Mouse (Mus musculus): ENCODE results near the gene Hist2h3c2. TPM values are rescaled to one million over a fixed set of nuclear protein-coding genes. Genes with fewer than 3 reads are reported as not detected.
A peak's percentile ranks its signal among the peaks of the same experiment; 100 is the strongest.

Hist2h3c2 gene
- polyA plus RNA-seq, 1 experiment from 2014 or later = 9.1 TPM

- Histone ChIP-seq H3K4me3 (ENCODE audit: low read depth, low read length) (peak within 1 kb of the TSS; percentile 55), H3K4me1 (ENCODE audit: control insufficient read depth, insufficient read depth, low read length) (peaks cover 18% of the 10 kb centered on the region), H3K4me2 (ENCODE audit: low read length) (peak within 1 kb of the TSS; percentile 84), H3K9me3 (replicated peaks; ENCODE audit: control insufficient read depth, low read length) (no peaks in the 10 kb centered on the region), H3K9ac (ENCODE audit: low read length) (peak within 1 kb of the TSS; percentile 86), H3K27ac (ENCODE audit: low read depth, low read length) (peak within 1 kb of the TSS; percentile 98), H3K27me3 (replicated peaks; ENCODE audit: control insufficient read depth, insufficient read depth, low read length) (no peaks in the 10 kb centered on the region), H3K36me3 (ENCODE audit: control insufficient read depth, insufficient read depth, low read length) (no peaks in the 10 kb centered on the region)
- peak; percentile 93 for ATAC-seq
- 0% methylated on average over 40 of the region's 40 CpGs for WGBS
- peak; percentile 98 for DNase-seq (ENCODE audit: low spot score)
Measured at GRCm38 (mm10) chr3:96262979-96263550, 24.1 kb upstream of the Hist2h3c2 start, which contains the start of gene Hist2h4. Gene Hist2h4, minus strand, starts transcription at chr3:96263311.

GRCm38 (mm10) chr3:96262216-96262875 lies 23.4 kb upstream of the Hist2h3c2 start:
- Histone ChIP-seq H3K36me3 (ENCODE audit: control insufficient read depth, insufficient read depth, low read length) (no peaks in the 10 kb centered on the region), H3K27me3 (replicated peaks; ENCODE audit: control insufficient read depth, insufficient read depth, low read length) (no peaks in the 10 kb centered on the region), H3K4me3 (ENCODE audit: low read depth, low read length) (peak overlapping the region; percentile 55), H3K4me1 (ENCODE audit: control insufficient read depth, insufficient read depth, low read length) (peaks cover 18% of the 10 kb centered on the region), H3K9ac (ENCODE audit: low read length) (peak overlapping the region; percentile 86), H3K27ac (ENCODE audit: low read depth, low read length) (peak overlapping the region; percentile 98), H3K4me2 (ENCODE audit: low read length) (peak overlapping the region; percentile 84), H3K9me3 (replicated peaks; ENCODE audit: control insufficient read depth, low read length) (no peaks in the 10 kb centered on the region)
- under 1% methylated on average over 19 of the region's 19 CpGs for WGBS
- DNase-seq (ENCODE audit: low spot score) (peak; percentile 88), ATAC-seq (peak; percentile 62)

DNA sequence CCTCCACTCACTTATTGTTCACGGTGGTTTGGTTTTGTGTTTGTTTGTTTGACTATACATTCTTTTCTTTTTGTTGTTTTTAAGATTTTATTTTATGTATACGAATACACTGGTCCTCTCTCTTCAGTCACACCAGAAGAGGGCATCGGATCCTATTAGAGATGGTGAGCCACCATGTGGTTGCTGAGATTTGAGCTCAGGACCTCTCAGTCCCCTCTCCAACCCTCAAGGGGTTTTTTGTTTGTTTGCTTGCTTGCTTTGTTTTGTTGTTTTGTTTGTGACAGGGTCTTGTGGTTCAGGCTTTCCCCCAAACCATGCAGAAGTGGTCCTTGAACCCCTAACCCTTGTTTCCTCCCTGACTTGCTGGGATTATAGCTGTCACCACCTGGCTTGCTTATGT lies 22.7 kb upstream of the Hist2h3c2 start:
- Histone ChIP-seq H3K9me3 (replicated peaks; ENCODE audit: control insufficient read depth, low read length) (no peaks in the 10 kb centered on the region), H3K9ac (ENCODE audit: low read length) (peak overlapping the region; percentile 86), H3K27me3 (replicated peaks; ENCODE audit: control insufficient read depth, insufficient read depth, low read length) (no peaks in the 10 kb centered on the region), H3K4me1 (ENCODE audit: control insufficient read depth, insufficient read depth, low read length) (peaks cover 18% of the 10 kb centered on the region), H3K4me3 (ENCODE audit: low read depth, low read length) (peak overlapping the region; percentile 55; the same call in 1 of the 2 replicates), H3K36me3 (ENCODE audit: control insufficient read depth, insufficient read depth, low read length) (no peaks in the 10 kb centered on the region), H3K27ac (ENCODE audit: low read depth, low read length) (peak overlapping the region; percentile 98), H3K4me2 (ENCODE audit: low read length) (peak overlapping the region; percentile 84)
- DNase-seq (ENCODE audit: low spot score) = no peak
- ATAC-seq = no peak
- WGBS = 64% methylated on average over 3 of the region's 3 CpGs

- Histone ChIP-seq H3K9me3 (replicated peaks; ENCODE audit: control insufficient read depth, low read length) (no peaks in the 10 kb centered on the region), H3K27ac (ENCODE audit: low read depth, low read length) (no peak overlapping the region), H3K4me2 (ENCODE audit: low read length) (no peak overlapping the region), H3K27me3 (replicated peaks; ENCODE audit: control insufficient read depth, insufficient read depth, low read length) (no peaks in the 10 kb centered on the region), H3K4me1 (ENCODE audit: control insufficient read depth, insufficient read depth, low read length) (peaks cover 18% of the 10 kb centered on the region), H3K36me3 (ENCODE audit: control insufficient read depth, insufficient read depth, low read length) (no peaks in the 10 kb centered on the region), H3K4me3 (ENCODE audit: low read depth, low read length) (no peak overlapping the region), H3K9ac (ENCODE audit: low read length) (no peak overlapping the region)
- ATAC-seq (no peak), DNase-seq (ENCODE audit: low spot score) (no peak)
- WGBS = 90% methylated on average over 5 of the region's 5 CpGs
Measured at GRCm38 (mm10) chr3:96260220-96260619, 21.3 kb upstream of the Hist2h3c2 start.

- Histone ChIP-seq H3K27me3 (replicated peaks; ENCODE audit: control insufficient read depth, insufficient read depth, low read length) (no peaks in the 10 kb centered on the region), H3K27ac (ENCODE audit: low read depth, low read length) (no peak overlapping the region), H3K9ac (ENCODE audit: low read length) (no peak overlapping the region), H3K4me3 (ENCODE audit: low read depth, low read length) (no peak overlapping the region), H3K9me3 (replicated peaks; ENCODE audit: control insufficient read depth, low read length) (no peaks in the 10 kb centered on the region), H3K4me2 (ENCODE audit: low read length) (no peak overlapping the region), H3K4me1 (ENCODE audit: control insufficient read depth, insufficient read depth, low read length) (peaks cover 6% of the 10 kb centered on the region), H3K36me3 (ENCODE audit: control insufficient read depth, insufficient read depth, low read length) (no peaks in the 10 kb centered on the region)
- DNase-seq (ENCODE audit: low spot score) = no peak
- WGBS = 85% methylated on average over 3 of the region's 3 CpGs
- no peak for ATAC-seq
Measured at GRCm38 (mm10) chr3:96257190-96257589, 18.3 kb upstream of the Hist2h3c2 start.

GRCm38 (mm10) chr3:96255926-96256593 lies 17.1 kb upstream of the Hist2h3c2 start:
- ATAC-seq = no peak

DNA sequence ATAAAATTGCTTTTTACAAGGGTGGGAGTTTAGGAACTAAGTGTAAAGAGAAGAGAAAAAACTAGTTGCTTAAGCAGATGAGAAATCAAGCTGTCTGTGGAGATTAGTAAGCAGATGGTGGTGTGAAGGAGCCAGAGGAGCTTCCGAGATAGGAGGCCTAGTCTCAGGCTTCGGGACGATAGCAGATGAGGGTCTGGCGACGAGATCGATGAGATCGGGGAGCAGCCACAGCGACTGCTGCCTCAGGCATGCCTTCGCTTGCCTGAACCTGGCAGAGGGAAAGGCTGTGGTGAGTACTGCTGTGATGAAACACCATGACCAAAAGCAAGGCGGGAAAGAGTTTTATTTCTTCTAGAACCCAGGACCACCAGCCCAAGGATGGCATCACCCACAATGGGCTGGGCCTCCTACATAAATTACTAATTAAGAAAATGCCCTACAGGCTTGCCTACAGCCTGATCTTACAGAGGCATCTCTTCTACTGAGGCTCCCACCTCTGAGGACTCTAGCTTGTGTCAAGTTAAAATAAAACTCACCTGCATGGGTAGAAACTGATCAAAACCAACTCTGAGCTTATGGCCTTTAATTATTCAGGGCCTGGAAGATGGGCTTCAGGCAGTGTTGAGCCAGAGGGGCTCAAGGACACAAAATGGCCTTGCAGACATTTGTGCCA lies 15.9 kb upstream of the Hist2h3c2 start:
- WGBS = 56% methylated on average over 10 of the region's 10 CpGs
- Histone ChIP-seq H3K9ac (ENCODE audit: low read length) (no peak overlapping the region), H3K4me3 (ENCODE audit: low read depth, low read length) (no peak overlapping the region), H3K9me3 (replicated peaks; ENCODE audit: control insufficient read depth, low read length) (no peaks in the 10 kb centered on the region), H3K36me3 (ENCODE audit: control insufficient read depth, insufficient read depth, low read length) (no peaks in the 10 kb centered on the region), H3K27me3 (replicated peaks; ENCODE audit: control insufficient read depth, insufficient read depth, low read length) (no peaks in the 10 kb centered on the region), H3K27ac (ENCODE audit: low read depth, low read length) (no peak overlapping the region), H3K4me1 (ENCODE audit: control insufficient read depth, insufficient read depth, low read length) (no peaks in the 10 kb centered on the region), H3K4me2 (ENCODE audit: low read length) (no peak overlapping the region)
- ATAC-seq = peak; percentile 58; the same call in 1 of the 2 replicates
- DNase-seq (ENCODE audit: low spot score) = peak; percentile 62

More at GRCm38 (mm10) chr3:96255926-96256593, 17.1 kb upstream of the Hist2h3c2 start:
- no peak for DNase-seq (ENCODE audit: low spot score)
- Histone ChIP-seq H3K4me1 (ENCODE audit: control insufficient read depth, insufficient read depth, low read length) (no peaks in the 10 kb centered on the region), H3K27ac (ENCODE audit: low read depth, low read length) (no peak overlapping the region), H3K9ac (ENCODE audit: low read length) (no peak overlapping the region), H3K36me3 (ENCODE audit: control insufficient read depth, insufficient read depth, low read length) (no peaks in the 10 kb centered on the region), H3K4me3 (ENCODE audit: low read depth, low read length) (no peak overlapping the region), H3K27me3 (replicated peaks; ENCODE audit: control insufficient read depth, insufficient read depth, low read length) (no peaks in the 10 kb centered on the region), H3K9me3 (replicated peaks; ENCODE audit: control insufficient read depth, low read length) (no peaks in the 10 kb centered on the region), H3K4me2 (ENCODE audit: low read length) (no peak overlapping the region)
- WGBS = 86% methylated on average over 5 of the region's 5 CpGs

- Histone ChIP-seq H3K4me1 (ENCODE audit: control insufficient read depth, insufficient read depth, low read length) (peaks cover 4% of the 10 kb centered on the region; the same call in 1 of the 2 replicates), H3K27ac (ENCODE audit: low read depth, low read length) (no peak overlapping the region), H3K9me3 (replicated peaks; ENCODE audit: control insufficient read depth, low read length) (no peaks in the 10 kb centered on the region), H3K4me2 (ENCODE audit: low read length) (no peak overlapping the region), H3K4me3 (ENCODE audit: low read depth, low read length) (no peak overlapping the region), H3K9ac (ENCODE audit: low read length) (no peak overlapping the region), H3K36me3 (ENCODE audit: control insufficient read depth, insufficient read depth, low read length) (no peaks in the 10 kb centered on the region), H3K27me3 (replicated peaks; ENCODE audit: control insufficient read depth, insufficient read depth, low read length) (no peaks in the 10 kb centered on the region)
- no peak for DNase-seq (ENCODE audit: low spot score)
- ATAC-seq = no peak
- WGBS = 91% methylated on average over 3 of the region's 3 CpGs
Measured at GRCm38 (mm10) chr3:96251787-96252186, 12.9 kb upstream of the Hist2h3c2 start.

Measured in forebrain, embryonic 14.5 days (tissue).